Mouse (Mus musculus) bone marrow, adult 2 months (tissue): ENCODE results near the gene Trim72.

Source experiments
- CTCF ChIP-seq: fragments of 200-500 bp; IDR thresholded peaks from 2 replicates; pipeline ENCODE4 v1.5.1; 2011; ENCODE audit warnings: low read length, control low read depth; ENCODE audit not compliant: control insufficient read depth, insufficient read depth
- POLR2A ChIP-seq: fragments of 200-500 bp; IDR thresholded peaks from 2 replicates; pipeline ENCODE4 v1.6.1; 2011; ENCODE audit warnings: low read depth, mild to moderate bottlenecking, control low read depth, low read length, borderline replicate concordance; ENCODE audit not compliant: control insufficient read depth

DNA sequence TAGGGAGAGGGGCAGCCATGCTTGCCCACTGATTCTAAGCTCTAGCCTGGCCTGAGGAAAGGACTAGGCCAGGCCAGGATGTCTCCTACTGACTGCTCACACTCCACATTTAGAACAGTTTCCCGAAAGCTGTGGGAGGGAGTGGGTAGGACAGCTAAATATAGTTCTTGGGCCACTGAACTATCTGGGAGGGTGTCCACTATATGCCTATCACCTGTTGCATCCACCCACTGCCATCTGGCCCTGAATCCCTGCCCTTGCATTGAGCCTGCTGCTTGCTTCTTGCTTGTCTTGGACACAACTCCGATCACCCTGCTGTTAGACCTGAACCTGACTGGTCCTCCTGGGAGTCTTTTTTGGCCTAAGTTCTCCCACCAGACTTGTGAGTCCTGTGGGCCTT is at the start of gene Trim72:
- no peak for TF ChIP-seq CTCF
- no peak for TF ChIP-seq POLR2A
